Mouse (Mus musculus) G1E (cell line): Measurements from ENCODE around the gene Arhgdib.

ENCODE experiments used
- CTCF ChIP-seq: IDR thresholded peaks from 2 replicates; pipeline ENCODE4 v1.5.1; 2012; ENCODE audit warnings: low read depth, low read length, inconsistent platforms, mixed read lengths
- POLR2AphosphoS5 ChIP-seq: IDR thresholded peaks from 2 replicates; pipeline ENCODE4 v1.6.1; 2012; ENCODE audit warnings: low read depth, low read length, inconsistent platforms; ENCODE audit not compliant: insufficient replicate concordance
- TAL1 ChIP-seq: conservative IDR thresholded peaks from 2 replicates; pipeline ENCODE4 v1.6.1; 2012; ENCODE audit warnings: low read depth, low read length, inconsistent platforms, mixed read lengths

- no peak for TF ChIP-seq POLR2AphosphoS5
- peak; percentile 14; the same call in 1 of the 2 replicates for TF ChIP-seq CTCF
- no peak for TF ChIP-seq TAL1
Observed at GRCm38 (mm10) chr6:136980331-136980746, 38.6 kb upstream of the Arhgdib start.
